Mouse (Mus musculus) bone marrow, adult 2 months (tissue): Measurements from ENCODE around the gene Baz1a.

Experiments used
- CTCF ChIP-seq: fragments of 200-500 bp; IDR thresholded peaks from 2 replicates; pipeline ENCODE4 v1.5.1; 2011; ENCODE audit warnings: low read length, control low read depth; ENCODE audit not compliant: control insufficient read depth, insufficient read depth
- POLR2A ChIP-seq: fragments of 200-500 bp; IDR thresholded peaks from 2 replicates; pipeline ENCODE4 v1.6.1; 2011; ENCODE audit warnings: low read depth, mild to moderate bottlenecking, control low read depth, low read length, borderline replicate concordance; ENCODE audit not compliant: control insufficient read depth

DNA sequence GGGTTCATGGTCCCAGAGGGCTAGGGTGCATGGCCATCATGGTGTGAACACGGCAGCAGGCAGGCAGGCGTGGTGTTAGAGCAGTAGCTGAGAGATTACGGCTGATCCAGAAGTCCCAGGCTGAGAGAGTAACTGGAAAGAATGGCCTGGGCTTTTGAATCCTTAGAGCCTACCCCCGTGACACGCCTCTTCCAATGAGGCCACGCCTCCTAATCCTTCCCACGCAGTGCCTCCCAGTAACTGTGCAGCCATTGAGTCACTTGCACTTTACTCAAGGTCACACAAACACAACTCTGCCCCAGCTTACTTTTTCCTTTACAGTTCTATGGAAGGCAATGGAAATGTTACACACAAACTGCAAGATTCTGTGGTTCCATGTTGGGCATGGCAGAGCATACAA is 8.1 kb downstream of the Baz1a start:
- TF ChIP-seq CTCF: no peak
- no peak for TF ChIP-seq POLR2A
